37 mouse cellular contexts compared by ENCODE assay signal in the genomic region with DNA sequence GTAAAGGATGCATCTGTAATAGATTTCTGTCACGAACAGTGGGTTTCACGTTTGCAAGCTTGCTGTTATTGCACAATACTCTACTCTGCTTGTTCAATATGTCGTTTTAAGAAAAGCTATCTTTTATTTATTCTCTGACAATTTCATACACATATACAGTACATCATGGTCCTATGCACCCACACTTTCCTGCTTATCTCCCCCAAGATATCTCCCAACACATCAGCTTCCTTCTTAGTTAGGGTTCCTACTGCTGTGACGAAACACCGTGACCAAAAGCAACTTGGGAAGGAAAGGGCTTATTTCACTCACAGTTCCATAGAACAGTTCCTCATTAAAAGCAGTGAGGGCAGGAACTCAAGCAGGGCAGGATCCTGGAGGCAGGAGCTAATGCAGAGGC. TPM values are rescaled to one million over a fixed set of nuclear protein-coding genes. Genes with fewer than 3 reads are reported as not detected.
"Had no signal": no experiment of that assay in that cellular context is flagged by ENCODE, and none has a peak within 500 bp of the region (broad histone marks: within the 10 kb centered on the region; RNA-seq: fewer than 3 reads in every experiment).

No protein-coding gene starts in this region.

- H3K4me2 ChIP-seq: embryonic facial prominence, embryonic 12.5 days; embryonic facial prominence, embryonic 13.5 days; embryonic facial prominence, embryonic 15.5 days; forebrain, embryonic 12.5 days; forebrain, embryonic 13.5 days; forebrain, embryonic 15.5 days had no signal

- DNase-seq: cerebellum, adult 9-10 months; cerebellum, adult 9-11 months; cerebellum, postnatal 10 days; cerebellum, postnatal 14 days; cerebellum, postnatal 25 days; embryo, embryonic 11 days; forebrain, postnatal 0 days; gastrocnemius, adult 2 months; gastrocnemius, postnatal 10 days; gastrocnemius, postnatal 14 days; gastrocnemius, postnatal 25 days; gastrocnemius, postnatal 36 days; heart, adult 18-20 months; heart, adult 2 months had no signal

- H3K27me3 ChIP-seq: embryonic facial prominence, embryonic 15.5 days had no signal

- H3K36me3 ChIP-seq: embryonic facial prominence, embryonic 10.5 days; embryonic facial prominence, embryonic 12.5 days; embryonic facial prominence, embryonic 13.5 days; embryonic facial prominence, embryonic 15.5 days; forebrain, embryonic 10.5 days; forebrain, embryonic 12.5 days; forebrain, embryonic 15.5 days; heart, embryonic 10.5 days had no signal

- H3K9me3 ChIP-seq: embryonic facial prominence, embryonic 10.5 days; embryonic facial prominence, embryonic 12.5 days; embryonic facial prominence, embryonic 13.5 days; embryonic facial prominence, embryonic 15.5 days; forebrain, embryonic 10.5 days; forebrain, embryonic 12.5 days; forebrain, embryonic 13.5 days; forebrain, embryonic 15.5 days; heart, embryonic 10.5 days had no signal

- H3K4me1 ChIP-seq: embryonic facial prominence, embryonic 12.5 days; embryonic facial prominence, embryonic 13.5 days; embryonic facial prominence, embryonic 15.5 days; forebrain, embryonic 10.5 days; forebrain, embryonic 13.5 days; forebrain, embryonic 15.5 days; heart, embryonic 10.5 days had no signal

- H3K27ac ChIP-seq: embryonic facial prominence, embryonic 10.5 days; embryonic facial prominence, embryonic 12.5 days; embryonic facial prominence, embryonic 13.5 days; embryonic facial prominence, embryonic 15.5 days; forebrain, embryonic 10.5 days; forebrain, embryonic 12.5 days; forebrain, embryonic 13.5 days; forebrain, embryonic 15.5 days; gastrocnemius, adult 2 months; heart, adult 2 months; heart, embryonic 10.5 days had no signal

- H3K4me3 ChIP-seq: embryonic facial prominence, embryonic 10.5 days; embryonic facial prominence, embryonic 12.5 days; embryonic facial prominence, embryonic 13.5 days; embryonic facial prominence, embryonic 15.5 days; erythroblast, embryonic 14.5 days; forebrain, embryonic 10.5 days; forebrain, embryonic 12.5 days; forebrain, embryonic 13.5 days; forebrain, embryonic 15.5 days; gastrocnemius, adult 2 months; heart, adult 2 months; heart, embryonic 10.5 days had no signal

- ATAC-seq: forebrain, embryonic 13.5 days; forebrain, embryonic 14.5 days; forebrain, embryonic 15.5 days; forebrain, embryonic 16.5 days; forebrain, postnatal 0 days had no signal

- H3K9ac ChIP-seq: embryonic facial prominence, embryonic 12.5 days; embryonic facial prominence, embryonic 13.5 days; embryonic facial prominence, embryonic 15.5 days; forebrain, embryonic 12.5 days; forebrain, embryonic 13.5 days; forebrain, embryonic 15.5 days; forebrain, postnatal 0 days had no signal

RNA-seq across cellular contexts. Expression of gene Lrrc34, which starts 8.3 kb away (rescaled TPM):
- total RNA-seq: common myeloid progenitor, adult 5-6 weeks; gastrocnemius, adult 18-20 months; gastrocnemius, adult 2 months; gastrocnemius, adult 8-10 months; gastrocnemius, postnatal 10 days; gastrocnemius, postnatal 14 days; gastrocnemius, postnatal 25 days; gastrocnemius, postnatal 36 days; gastrocnemius, postnatal 4 days; heart, adult 2 months; heart, adult 8-10 months had no signal
- polyA plus RNA-seq: erythroblast, embryonic 14.5 days had no signal

RNA-seq across cellular contexts. Expression of gene Lrriq4, which starts 11.6 kb away (rescaled TPM):
- total RNA-seq: common myeloid progenitor, adult 5-6 weeks; forebrain, postnatal 0 days; gastrocnemius, adult 18-20 months; gastrocnemius, adult 2 months; gastrocnemius, adult 8-10 months; gastrocnemius, postnatal 10 days; gastrocnemius, postnatal 14 days; gastrocnemius, postnatal 25 days; gastrocnemius, postnatal 36 days; gastrocnemius, postnatal 4 days; heart, adult 18-20 months; heart, adult 2 months; heart, adult 8-10 months had no signal
- polyA plus RNA-seq: cortical plate, adult 2 months; embryonic facial prominence, embryonic 10.5 days; embryonic facial prominence, embryonic 11.5 days; embryonic facial prominence, embryonic 12.5 days; embryonic facial prominence, embryonic 13.5 days; embryonic facial prominence, embryonic 14.5 days; embryonic facial prominence, embryonic 15.5 days; erythroblast, embryonic 14.5 days; forebrain, embryonic 10.5 days; forebrain, embryonic 11.5 days; forebrain, embryonic 12.5 days; forebrain, embryonic 13.5 days; forebrain, embryonic 14.5 days; forebrain, embryonic 15.5 days; forebrain, embryonic 16.5 days; forebrain, postnatal 0 days; frontal cortex, adult 2 months; heart, adult 2 months; heart, embryonic 10.5 days had no signal

RNA-seq across cellular contexts. Expression of gene Lrrc31, which starts 43.7 kb away (rescaled TPM):
- total RNA-seq: common myeloid progenitor, adult 5-6 weeks; forebrain, postnatal 0 days; gastrocnemius, adult 18-20 months; gastrocnemius, adult 2 months; gastrocnemius, adult 8-10 months; gastrocnemius, postnatal 10 days; gastrocnemius, postnatal 14 days; gastrocnemius, postnatal 25 days; gastrocnemius, postnatal 36 days; gastrocnemius, postnatal 4 days had no signal
- polyA plus RNA-seq: cortical plate, adult 2 months; embryonic facial prominence, embryonic 10.5 days; embryonic facial prominence, embryonic 11.5 days; embryonic facial prominence, embryonic 12.5 days; embryonic facial prominence, embryonic 13.5 days; erythroblast, embryonic 14.5 days; forebrain, embryonic 10.5 days; forebrain, embryonic 11.5 days; forebrain, embryonic 12.5 days; forebrain, embryonic 13.5 days; forebrain, embryonic 14.5 days; forebrain, embryonic 15.5 days; forebrain, embryonic 16.5 days; forebrain, postnatal 0 days; frontal cortex, adult 2 months; heart, embryonic 10.5 days had no signal

RNA-seq across cellular contexts. Expression of gene Actrt3, which starts 56.2 kb away (rescaled TPM):
- total RNA-seq: common myeloid progenitor, adult 5-6 weeks; gastrocnemius, adult 18-20 months; gastrocnemius, adult 2 months; gastrocnemius, adult 8-10 months; gastrocnemius, postnatal 10 days; gastrocnemius, postnatal 14 days; gastrocnemius, postnatal 25 days; gastrocnemius, postnatal 36 days; gastrocnemius, postnatal 4 days; heart, adult 18-20 months; heart, adult 2 months; heart, adult 8-10 months had no signal
- polyA plus RNA-seq: embryonic facial prominence, embryonic 10.5 days; embryonic facial prominence, embryonic 12.5 days; embryonic facial prominence, embryonic 14.5 days; embryonic facial prominence, embryonic 15.5 days; erythroblast, embryonic 14.5 days; forebrain, embryonic 11.5 days; forebrain, embryonic 12.5 days; gonadal fat pad, adult 2 months; heart, adult 2 months; heart, embryonic 10.5 days had no signal
